Mouse (Mus musculus): ENCODE measurements at regions not wholly inside any gene's neighbourhood (a gene's known extent, or its start where the extent isn't known, plus 50 kb on each side); places are given as distances from the start of the nearest gene placed in this dataset.

- peak; percentile 23 to 82 for DNase-seq
These were observed 216.0 kb upstream of the Foxq1 start for GRCm38 (mm10) chr13:31339901-31340300.

- DNase-seq = peak in 1 of 2 experiments; percentile 42
These were observed 215.5 kb upstream of the Foxq1 start for GRCm38 (mm10) chr13:31340363-31340948.

- DNase-seq = peak in 1 of 2 experiments; percentile 51
These were observed 214.4 kb upstream of the Foxq1 start for GRCm38 (mm10) chr13:31341282-31342100.

GRCm38 (mm10) chr13:31346205-31346604 lies 209.7 kb upstream of the Foxq1 start:
- DNase-seq = no peak

GRCm38 (mm10) chr13:31347000-31347399 lies 208.9 kb upstream of the Foxq1 start:
- no peak for DNase-seq

- DNase-seq = no peak
These were observed 206.3 kb upstream of the Foxq1 start for GRCm38 (mm10) chr13:31349671-31350070.

- DNase-seq = no peak
These were observed 204.5 kb upstream of the Foxq1 start for GRCm38 (mm10) chr13:31351481-31351880.

GRCm38 (mm10) chr13:31352825-31353224 lies 203.1 kb upstream of the Foxq1 start:
- DNase-seq = peak in 1 of 2 experiments; percentile 20

GRCm38 (mm10) chr13:31359353-31359752 lies 196.6 kb upstream of the Foxq1 start:
- DNase-seq = peak; percentile 13 to 31

GRCm38 (mm10) chr13:31362386-31362785 lies 193.5 kb upstream of the Foxq1 start:
- DNase-seq = no peak

GRCm38 (mm10) chr13:31364369-31364768 lies 191.6 kb upstream of the Foxq1 start:
- no peak for DNase-seq

- peak; percentile 49 to 69 for DNase-seq
These were observed 188.7 kb upstream of the Foxq1 start for GRCm38 (mm10) chr13:31367226-31367625.

- peak; percentile 73 to 89 for DNase-seq
These were observed 186.8 kb upstream of the Foxq1 start for GRCm38 (mm10) chr13:31369182-31369581.

- DNase-seq = no peak
These were observed 185.1 kb upstream of the Foxq1 start for GRCm38 (mm10) chr13:31370873-31371272.

GRCm38 (mm10) chr13:31374006-31374405 lies 181.9 kb upstream of the Foxq1 start:
- DNase-seq = no peak

- no peak for DNase-seq
These were observed 162.3 kb upstream of the Foxq1 start for GRCm38 (mm10) chr13:31393421-31394215.

- no peak for DNase-seq
These were observed 159.6 kb upstream of the Foxq1 start for GRCm38 (mm10) chr13:31396216-31396910.

- no peak for DNase-seq
These were observed 158.7 kb upstream of the Foxq1 start for GRCm38 (mm10) chr13:31397246-31397645.

- DNase-seq = peak; percentile 20 to 59
These were observed 155.5 kb upstream of the Foxq1 start for GRCm38 (mm10) chr13:31400401-31400800.

GRCm38 (mm10) chr13:31405312-31405711 lies 150.6 kb upstream of the Foxq1 start:
- DNase-seq = no peak

GRCm38 (mm10) chr13:31408439-31409122 lies 147.4 kb upstream of the Foxq1 start:
- DNase-seq = no peak

GRCm38 (mm10) chr13:31409123-31409513 lies 146.8 kb upstream of the Foxq1 start:
- DNase-seq = no peak

Measured in kidney, adult 8-10 months (tissue).